Mouse (Mus musculus): Measurements from ENCODE around the gene Psmd8. TPM values are rescaled to one million over a fixed set of nuclear protein-coding genes. Genes with fewer than 3 reads are reported as not detected.
A peak's percentile ranks its signal among the peaks of the same experiment; 100 is the strongest.

The Psmd8 gene
- total RNA-seq, 2 experiments from 2014 or later: 154 to 187 TPM

DNA sequence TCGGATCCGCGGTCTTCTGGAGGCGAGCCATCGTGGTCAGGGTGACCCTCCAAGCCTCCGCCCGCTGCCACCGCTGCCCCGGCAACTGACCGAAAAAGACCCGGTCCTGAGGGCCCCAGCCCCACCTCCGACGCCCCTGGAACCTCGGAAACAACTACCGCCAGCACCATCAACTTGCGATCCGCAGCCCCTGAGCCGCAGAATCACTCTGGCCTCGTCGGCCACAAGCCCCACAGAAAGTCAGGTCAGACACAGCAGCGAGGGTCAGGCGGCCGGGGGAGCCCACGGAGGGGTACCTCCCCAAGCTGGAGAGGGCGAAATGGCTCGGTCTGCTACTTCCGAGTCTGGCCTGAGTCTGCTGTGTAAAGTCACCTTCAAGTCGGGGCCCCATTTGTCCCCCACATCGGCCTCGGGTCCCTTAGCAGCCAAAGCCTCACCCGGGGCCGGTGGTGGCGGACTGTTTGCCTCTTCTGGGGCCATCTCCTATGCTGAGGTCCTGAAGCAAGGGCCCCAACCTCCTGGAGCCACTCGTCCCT, 8.9 kb downstream of the Psmd8 start:
- ATAC-seq (replicated peaks; ENCODE audit: low FRiP score, low TSS enrichment, poor library complexity, severe bottlenecking): no peak

DNA sequence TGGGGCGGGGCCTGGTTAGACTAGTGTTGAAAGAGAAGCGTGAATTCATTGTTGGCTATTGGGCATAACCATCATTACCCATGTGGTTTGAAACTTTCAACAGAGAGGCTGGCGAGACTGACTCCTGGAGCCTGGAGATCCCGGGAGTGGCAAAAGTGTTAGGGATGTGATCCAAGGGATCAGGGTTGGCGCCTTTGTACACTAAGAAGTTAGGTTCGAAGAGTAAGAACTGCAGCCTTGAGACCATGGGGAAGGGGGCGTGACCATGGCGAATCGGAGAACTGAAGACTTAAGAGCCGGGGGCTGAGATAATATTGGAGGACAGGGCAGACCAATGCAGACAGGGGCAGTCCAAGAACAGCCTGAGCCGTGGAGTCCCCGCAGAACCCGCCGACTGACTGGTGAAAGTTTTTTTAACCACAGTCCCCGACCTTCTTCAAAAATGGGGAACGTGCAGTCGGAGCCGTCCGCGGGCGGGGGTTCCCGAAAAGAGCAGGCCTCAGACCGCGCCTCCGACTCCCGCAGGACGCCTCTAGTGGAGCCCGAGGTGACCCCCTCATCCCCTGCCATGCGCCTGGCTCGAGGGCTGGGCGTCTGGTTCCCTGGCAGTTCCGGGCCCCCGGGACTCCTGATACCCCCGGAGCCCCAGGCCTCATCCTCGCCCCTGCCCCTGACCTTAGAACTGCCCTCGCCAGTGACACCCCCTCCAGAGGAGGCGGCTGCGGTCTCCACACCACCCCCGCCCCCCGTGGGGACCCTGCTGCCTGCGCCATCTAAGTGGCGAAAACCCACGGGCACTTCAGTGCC, 9.5 kb downstream of the Psmd8 start:
- ATAC-seq (replicated peaks; ENCODE audit: low FRiP score, low TSS enrichment, poor library complexity, severe bottlenecking): no peak

DNA sequence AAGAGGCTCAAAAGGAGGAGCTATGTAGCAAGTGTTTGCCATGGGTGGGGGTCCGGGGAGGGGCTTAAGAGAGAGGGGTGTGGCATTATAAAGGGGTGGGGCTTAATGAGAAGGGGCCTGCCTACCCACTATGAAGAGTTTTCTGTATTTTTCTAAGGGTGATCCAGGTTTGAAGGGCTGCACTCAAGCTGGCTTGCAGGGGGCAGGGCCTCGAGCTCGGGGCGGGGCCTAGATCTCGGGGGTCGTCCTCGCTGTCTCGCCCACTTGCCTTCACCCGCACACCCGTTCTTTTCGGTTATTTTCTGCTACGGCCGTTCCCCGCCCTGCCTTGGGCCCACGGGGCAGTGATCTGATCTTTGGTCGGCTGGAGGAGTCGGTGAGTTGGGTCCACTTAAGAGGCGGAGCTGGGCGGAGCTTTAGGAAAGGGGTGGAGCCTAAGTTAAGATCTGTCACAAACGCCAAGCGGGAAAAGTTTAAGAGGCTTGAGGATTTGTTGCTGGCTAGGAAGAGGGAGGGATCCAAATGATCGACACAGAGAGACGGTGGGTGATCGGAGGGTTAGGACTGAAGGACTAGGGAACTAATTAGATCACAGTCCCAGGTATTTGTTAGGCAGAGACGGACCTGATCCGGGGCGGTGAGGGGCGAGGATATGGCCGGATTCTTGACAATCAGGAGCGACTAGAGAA, 10.3 kb downstream of the Psmd8 start, which contains the start of the genes Ggn and Spred3:
TSS of gene Ggn (plus strand) at position 145 of the 689 bp plus-strand sequence.
TSS of gene Spred3 (minus strand) at position 346 of the 689 bp plus-strand sequence.
- ATAC-seq (replicated peaks; ENCODE audit: low FRiP score, low TSS enrichment, poor library complexity, severe bottlenecking): peak; percentile 75

DNA sequence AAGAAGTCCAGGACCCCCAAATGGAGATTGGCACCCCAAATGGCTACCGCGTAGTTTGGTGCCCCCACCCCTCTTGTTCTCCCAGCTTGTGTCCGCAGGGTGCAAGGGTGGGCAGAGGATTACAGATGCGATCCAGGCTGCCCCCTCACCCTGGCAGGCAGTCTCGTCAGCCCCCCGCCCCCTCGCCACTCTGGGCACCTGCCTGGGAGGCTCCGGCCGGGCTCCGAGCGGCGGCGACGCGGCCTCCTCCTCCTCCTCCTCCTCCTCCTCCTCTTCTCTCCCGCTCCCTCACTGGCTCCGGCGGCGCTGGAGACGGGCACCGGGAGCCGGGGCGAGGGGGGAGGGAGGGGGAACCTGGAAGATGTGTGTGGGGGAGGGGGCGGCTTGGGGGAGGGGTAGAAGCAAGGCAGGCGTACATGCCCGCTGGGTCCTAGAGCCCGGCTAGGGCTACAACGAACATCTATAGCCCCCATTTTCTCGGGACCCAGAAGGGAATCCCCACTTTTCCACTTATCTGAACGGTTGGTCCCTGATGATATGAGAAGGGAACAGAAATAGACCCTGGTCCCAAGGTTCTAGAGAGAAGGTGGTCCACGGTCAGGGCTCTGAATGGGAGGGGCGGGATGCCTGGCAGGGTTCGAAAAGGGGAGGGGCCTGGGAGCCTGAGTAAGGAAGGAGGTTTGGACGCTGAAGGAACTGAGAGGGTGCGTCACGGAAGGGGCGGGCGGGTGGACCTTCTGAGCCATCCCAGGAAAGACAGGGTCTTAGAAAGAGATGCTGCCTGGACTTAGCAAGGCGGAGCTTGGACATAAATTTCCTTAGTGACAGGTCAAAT, 11.1 kb downstream of the Psmd8 start:
- peak; percentile 9; the same call in 1 of the 2 replicates for ATAC-seq (replicated peaks; ENCODE audit: low FRiP score, low TSS enrichment, poor library complexity, severe bottlenecking)

DNA sequence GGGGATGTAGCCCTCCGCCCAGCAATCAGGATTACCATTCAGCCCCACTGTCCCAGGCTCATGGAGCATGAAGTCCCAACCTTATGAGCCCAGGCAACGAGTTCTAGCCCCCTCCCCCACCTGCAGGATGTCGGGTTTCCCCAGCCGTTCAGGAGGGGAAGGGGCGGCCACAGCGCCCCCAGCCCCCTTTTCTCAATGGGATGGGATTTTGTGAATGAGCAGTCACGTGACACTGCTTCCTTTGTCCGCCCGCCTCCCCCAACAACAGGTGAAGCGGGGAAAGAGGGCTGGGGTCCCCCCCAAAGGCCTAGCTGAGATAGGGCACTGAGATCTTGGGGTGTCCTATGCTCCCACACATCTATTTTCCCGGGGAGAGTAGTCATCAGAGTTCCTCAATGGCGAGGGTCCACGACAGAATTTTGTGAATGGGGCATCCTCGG, 11.7 kb downstream of the Psmd8 start:
- ATAC-seq (replicated peaks; ENCODE audit: low FRiP score, low TSS enrichment, poor library complexity, severe bottlenecking): no peak

DNA sequence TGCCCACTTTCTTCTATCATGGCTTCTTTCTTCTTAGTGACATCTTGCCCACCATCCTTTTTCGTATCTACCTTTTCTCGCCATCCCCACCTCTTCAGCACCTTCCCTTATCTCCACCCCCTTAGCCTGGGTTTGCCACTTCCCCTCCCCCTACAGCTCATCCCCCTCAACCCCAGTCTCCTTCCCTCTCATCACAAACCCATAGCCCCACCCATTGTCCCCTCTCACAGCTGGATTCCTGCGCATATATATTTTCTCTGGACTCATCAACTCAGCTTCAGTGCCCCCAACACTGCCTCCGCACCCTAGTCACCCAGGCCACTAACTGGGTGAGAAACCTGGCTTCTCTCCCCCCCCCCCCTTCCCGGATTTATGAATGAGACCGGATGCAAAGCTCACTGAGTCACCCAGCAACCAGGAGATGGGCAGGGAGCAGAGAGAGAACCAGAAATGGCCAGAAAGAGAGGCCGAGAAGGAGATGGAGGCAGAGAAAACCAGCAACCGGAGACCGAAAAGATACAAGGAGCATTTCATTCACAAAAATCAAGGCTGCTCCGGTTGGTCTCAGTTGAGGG, 12.3 kb downstream of the Psmd8 start:
- no peak for ATAC-seq (replicated peaks; ENCODE audit: low FRiP score, low TSS enrichment, poor library complexity, severe bottlenecking)

DNA sequence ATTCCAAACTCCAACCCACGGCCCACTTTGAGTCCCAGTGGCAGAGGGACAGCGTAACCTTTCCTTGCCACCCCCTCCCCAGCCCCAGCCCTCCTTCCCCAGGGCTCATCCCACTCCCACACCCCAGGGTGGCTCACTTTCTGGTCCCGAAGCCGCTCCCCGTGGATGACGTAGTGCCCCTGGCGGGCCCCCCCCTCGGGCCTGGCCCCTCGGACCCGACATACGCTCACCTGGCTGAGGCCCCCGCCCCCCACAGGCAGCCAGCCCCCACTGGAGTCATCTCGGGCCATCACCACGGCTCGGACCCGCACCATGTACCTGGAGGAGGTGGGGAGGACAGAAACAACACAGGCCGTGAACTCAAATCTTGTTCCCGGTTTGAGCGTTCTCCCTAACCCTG, 12.8 kb downstream of the Psmd8 start:
- ATAC-seq (replicated peaks; ENCODE audit: low FRiP score, low TSS enrichment, poor library complexity, severe bottlenecking): no peak

DNA sequence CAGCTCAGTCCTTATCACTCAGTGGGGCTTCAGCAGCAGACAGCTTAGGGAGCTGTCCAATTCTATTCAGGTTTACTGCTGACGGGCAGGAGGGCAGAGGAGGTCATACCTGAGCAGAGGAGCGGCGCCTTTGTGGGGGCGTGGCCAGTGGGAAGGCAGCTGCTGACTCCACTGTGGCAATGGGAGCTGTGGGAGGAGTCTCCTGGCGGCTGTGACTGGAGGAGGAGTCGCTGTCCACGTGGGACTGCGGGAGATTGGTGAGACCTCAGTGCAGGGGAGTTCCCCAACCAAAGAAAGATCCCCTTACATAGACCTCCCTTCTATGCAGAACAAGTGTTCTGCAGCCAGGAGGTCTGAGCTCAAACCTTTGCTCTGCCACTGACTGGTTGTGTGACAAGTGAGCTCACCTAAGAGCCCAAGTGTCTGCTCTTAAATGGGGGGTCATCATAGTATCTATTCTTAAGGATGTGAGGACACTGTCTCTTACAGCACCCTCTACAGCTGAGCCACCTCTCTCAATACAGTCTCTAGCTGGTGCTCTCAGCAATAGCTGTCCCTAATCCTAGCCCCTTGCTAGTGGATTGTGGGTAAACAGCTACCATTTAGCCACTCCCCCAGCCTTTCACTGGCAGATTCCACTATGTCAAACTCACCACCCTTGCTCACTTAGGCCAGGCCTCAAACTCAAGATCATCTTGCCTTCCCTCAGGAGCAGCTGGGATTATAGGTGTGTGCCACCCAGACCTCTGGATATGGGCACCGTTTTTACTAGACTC, 17.6 kb downstream of the Psmd8 start:
- ATAC-seq (replicated peaks; ENCODE audit: low FRiP score, low TSS enrichment, poor library complexity, severe bottlenecking): peak; percentile 90

DNA sequence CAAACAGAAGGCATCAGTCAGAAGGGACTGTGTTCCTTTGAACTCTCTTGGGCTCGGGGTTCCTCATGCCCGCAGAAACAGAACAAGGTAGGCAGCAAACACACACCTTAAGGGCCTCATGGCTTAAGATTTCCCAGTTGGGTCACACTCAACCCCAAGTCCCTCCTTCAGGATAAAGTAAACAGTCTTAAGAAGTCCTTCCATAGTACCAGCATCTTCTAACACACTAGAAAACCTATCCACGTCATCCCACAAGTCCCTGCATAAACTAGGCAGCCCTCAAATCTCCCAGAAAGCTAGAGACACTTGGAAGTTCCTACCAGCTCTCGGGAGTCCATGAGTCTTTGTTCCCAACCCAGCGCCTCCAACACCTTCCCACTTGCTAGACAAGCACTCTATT, 18.2 kb downstream of the Psmd8 start:
- ATAC-seq (replicated peaks; ENCODE audit: low FRiP score, low TSS enrichment, poor library complexity, severe bottlenecking): no peak

DNA sequence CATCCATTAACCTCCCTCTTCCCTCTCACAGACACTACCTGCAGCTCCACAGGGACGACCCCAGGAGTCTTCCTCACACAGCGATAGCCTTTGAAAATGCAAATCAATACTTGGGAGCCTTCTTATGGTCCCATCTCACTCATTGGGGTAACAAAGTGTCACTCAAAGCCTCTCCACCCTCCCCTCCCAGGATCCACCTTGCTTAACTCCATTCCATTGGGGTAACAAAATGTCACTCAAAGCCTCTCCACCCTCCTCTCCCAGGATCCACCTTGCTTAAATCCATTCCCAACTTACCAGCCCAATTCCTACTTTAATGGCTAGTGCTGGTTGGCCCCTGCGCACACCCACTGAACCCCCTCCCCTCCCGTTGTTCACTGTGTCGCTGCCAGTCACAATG, 22.2 kb downstream of the Psmd8 start:
- no peak for ATAC-seq (replicated peaks; ENCODE audit: low FRiP score, low TSS enrichment, poor library complexity, severe bottlenecking)

DNA sequence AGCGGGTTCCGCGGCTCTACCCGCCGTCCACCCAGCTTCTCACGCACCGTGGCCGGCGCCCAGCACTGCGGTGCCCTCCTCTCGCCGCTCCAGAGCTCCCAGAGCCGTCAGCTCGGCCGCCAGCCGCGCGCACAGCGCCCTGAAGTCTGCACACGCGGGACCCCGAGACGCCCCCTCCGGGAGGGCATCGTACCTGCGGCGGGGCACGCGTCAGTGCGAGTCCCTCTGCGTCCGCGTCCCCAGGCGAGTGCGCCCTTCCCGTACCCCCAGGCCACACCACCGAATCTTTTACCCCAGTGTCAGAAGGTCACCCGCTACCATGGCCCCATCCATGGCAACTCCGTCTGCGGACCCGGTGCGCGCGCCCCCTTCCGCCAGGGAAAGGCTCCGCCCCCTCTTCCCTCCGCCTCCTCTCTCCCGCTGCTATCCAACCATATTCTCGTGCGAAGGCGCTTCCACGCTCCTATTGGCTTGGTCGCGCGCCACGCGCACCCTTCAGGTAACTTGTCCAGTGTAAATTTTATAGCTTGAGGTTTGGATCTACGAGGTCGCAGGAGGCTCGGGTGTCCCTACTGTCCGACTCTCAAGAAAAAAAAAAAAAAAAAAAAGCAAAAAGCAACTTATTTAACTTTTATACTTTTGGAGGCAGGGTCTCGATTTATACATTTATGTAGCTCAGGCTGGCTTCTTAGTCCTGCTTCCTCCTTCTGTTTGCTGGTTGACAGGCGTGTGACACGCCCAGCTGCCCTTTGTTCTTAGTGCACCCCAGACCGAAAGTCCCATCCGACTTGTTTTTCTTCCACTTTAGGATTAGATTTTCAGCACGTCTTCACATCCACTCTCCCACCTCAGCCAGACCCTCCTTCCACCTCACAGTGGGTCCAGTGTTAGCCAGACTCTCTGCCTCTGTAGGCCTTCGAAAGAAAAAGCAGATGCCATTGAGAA, 24.4 kb downstream of the Psmd8 start, which contains the start of gene Fam98c:
TSS of gene Fam98c (minus strand) at position 397 of the 945 bp plus-strand sequence.
- ATAC-seq (replicated peaks; ENCODE audit: low FRiP score, low TSS enrichment, poor library complexity, severe bottlenecking): peak; percentile 89

DNA sequence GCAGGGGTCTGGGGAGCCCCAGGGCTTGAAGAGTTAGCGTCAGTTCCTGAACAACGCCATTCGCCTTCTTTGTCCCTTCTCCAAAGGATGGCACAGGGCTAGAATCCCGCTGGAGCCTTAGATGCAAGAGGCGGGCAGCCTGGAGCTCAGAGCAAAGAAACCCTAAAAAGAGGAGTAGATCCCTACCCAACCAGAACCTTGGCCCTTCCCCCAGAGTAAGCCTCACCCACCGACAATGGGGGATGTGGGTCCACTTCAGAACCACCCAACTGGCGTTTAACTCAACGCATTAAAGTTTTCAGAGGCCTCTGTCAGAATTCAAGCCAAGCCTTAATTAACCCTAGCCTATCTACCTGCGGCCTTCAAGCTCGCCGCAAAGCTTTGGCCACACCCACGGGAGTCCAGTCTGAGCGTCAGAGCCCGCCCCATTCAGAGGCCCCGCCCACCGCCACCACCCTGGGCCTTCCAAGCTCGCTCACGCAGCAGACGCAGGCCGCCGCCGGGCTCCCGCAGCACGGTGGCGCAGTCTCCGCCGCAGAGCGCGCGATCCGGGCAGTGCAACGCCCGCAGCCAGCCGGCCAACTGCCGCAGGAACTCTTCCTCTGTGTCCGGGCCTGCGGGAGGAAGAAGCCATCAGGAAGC, 25.2 kb downstream of the Psmd8 start:
- peak; percentile 67 for ATAC-seq (replicated peaks; ENCODE audit: low FRiP score, low TSS enrichment, poor library complexity, severe bottlenecking)

DNA sequence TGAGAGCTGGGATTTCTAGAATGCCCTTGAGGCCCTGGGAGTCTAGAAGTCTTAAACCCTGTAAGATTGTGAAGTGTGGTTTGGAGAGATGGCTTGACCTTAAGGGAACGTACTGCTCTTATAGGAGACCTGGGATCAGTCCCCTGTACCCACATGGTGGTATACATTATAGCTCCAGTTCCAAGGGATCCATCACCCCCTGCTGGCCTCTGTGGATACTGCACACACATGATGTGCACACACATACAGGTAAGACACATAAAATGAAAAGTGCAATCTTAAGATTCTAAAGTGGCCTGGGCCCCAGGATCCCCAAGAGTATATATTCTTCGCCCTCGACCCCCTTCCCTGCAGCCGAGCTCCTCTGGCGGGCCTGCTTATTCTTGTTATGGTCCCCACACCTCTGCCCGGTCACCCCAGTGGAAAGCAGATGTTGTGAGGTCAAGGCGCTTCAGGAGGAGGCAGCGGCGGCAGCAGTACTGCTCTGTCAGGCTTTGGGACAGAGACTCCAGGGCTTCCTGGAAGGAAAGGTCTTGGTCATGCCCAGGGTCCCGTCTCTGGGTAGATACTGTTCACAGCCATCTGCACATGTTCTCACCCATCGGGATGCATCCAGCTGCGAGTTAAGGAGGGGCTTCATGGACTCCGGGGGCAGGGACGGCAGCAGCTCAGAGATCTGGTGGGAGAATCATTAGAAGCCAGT, 26.3 kb downstream of the Psmd8 start:
- no peak for ATAC-seq (replicated peaks; ENCODE audit: low FRiP score, low TSS enrichment, poor library complexity, severe bottlenecking)

DNA sequence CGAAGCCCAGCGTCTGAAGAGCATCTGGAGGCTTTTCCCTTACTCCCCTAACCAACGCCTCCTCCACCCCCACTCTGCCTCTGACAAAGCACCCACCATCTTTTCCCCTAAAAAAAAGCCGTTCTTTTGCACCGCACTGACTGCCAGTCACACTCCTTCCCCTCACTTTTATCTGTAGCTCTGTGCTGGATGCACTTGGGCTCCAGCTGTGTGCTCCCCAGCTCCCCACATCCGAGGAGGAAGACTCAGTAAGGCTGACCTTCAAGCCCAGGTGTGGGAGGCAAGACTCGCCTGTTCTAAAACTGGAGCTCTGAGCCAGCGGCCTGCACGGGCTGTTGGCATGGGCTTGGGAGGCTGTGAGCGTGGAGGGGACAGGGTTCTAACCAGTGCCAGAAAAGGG, 29.0 kb downstream of the Psmd8 start:
- ATAC-seq (replicated peaks; ENCODE audit: low FRiP score, low TSS enrichment, poor library complexity, severe bottlenecking): no peak

DNA sequence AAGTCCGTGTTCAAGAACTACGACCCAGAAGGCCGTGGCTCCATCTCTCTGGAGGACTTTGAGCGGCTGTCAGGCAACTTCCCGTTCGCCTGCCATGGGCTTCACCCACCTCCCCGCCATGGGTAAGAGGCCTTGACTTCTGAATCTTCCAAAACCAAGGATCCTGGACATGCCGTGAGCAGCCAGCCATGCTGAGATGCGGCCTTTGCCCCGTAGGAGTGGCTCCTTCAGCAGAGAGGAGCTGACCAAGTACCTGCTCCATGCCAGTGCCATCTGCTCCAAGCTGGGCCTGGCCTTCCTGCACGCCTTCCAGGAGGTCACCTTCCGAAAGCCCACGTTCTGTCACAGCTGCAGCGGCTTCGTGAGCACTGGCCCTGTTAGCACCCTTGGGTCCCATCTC, 31.7 kb downstream of the Psmd8 start:
- no peak for ATAC-seq (replicated peaks; ENCODE audit: low FRiP score, low TSS enrichment, poor library complexity, severe bottlenecking)

DNA sequence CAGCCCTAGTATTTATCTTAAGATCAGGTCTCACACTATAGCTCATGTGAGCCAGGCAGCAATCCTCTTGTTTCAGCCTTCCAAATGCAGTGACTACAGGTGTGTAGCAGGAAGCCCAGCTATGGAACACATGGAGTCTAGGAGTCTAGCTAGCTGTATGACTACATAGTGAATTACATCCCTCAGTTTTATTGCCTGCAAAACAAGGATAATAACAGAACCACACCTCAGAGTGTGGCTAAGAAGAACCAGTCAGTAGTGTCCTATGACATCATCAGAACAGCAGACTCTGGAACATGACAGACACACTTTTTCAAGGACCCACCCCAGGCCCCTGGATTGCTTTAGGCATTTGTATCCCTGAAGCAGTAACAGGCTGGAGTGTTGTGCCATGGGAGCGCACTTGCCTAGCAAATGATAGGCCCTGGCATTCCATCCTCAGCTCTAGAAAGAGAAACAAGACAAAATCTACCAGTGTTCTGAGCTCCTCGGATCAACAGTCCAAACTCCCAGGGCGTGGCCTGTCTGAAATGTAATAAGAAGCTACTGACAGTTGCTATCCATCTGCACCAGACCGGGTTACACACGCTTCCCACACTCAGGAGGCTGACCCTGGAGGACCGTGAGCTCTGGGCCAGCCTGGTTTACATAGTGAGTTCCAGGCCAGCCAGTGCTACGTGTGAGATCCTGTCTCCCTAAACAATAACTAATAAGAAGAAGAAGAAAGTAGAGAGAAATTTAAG, 33.7 kb downstream of the Psmd8 start:
- no peak for ATAC-seq (replicated peaks; ENCODE audit: low FRiP score, low TSS enrichment, poor library complexity, severe bottlenecking)

All from megakaryocyte-erythroid progenitor cell, adult 5-6 weeks (primary cell).